Mouse (Mus musculus) ES-E14 (cell line): ENCODE data around the gene Gpr83. TPM values are rescaled to one million over a fixed set of nuclear protein-coding genes. Genes with fewer than 3 reads are reported as not detected.
A peak's percentile ranks its signal among the peaks of the same experiment; 100 is the strongest.

Experiments
- DNase-seq: peaks from one replicate; pipeline ENCODE4 v3.0.0-alpha.2; 2013; ENCODE audit warnings: low read depth, low spot score
- H3K27ac ChIP-seq: 2 replicates; pipeline ENCODE4 v1.5.1; 2012; ENCODE audit warnings: low read depth, mild to moderate bottlenecking, low read length, moderate library complexity, mixed read lengths; ENCODE audit not compliant: poor library complexity, insufficient read depth, severe bottlenecking
- H3K36me3 ChIP-seq: 2 replicates; pipeline ENCODE4 v1.6.1; 2012; ENCODE audit warnings: mild to moderate bottlenecking, low read length, moderate library complexity, mixed read lengths; ENCODE audit not compliant: control insufficient read depth, poor library complexity, insufficient read depth, severe bottlenecking
- H3K4me1 ChIP-seq, 2 experiments: fragments of 150-350 bp in 1 of 2; sonication (generic) in 1 of 2; 2 replicates each; pipeline ENCODE4 v1.6.1; 2012; ENCODE audit warnings: low read length in 2 of 2, mild to moderate bottlenecking in 1 of 2, mixed read lengths in 1 of 2; ENCODE audit not compliant: control insufficient read depth in 2 of 2, insufficient read depth in 2 of 2, poor library complexity in 1 of 2
- H3K4me3 ChIP-seq, 2 experiments: fragments of 150-350 bp in 1 of 2; sonication (generic) in 1 of 2; 2 replicates each; pipeline ENCODE4 v1.5.1; 2012; ENCODE audit warnings: low read length in 2 of 2, low read depth in 1 of 2, mild to moderate bottlenecking in 1 of 2, mixed read lengths in 1 of 2; ENCODE audit not compliant: insufficient read depth in 1 of 2, poor library complexity in 1 of 2, severe bottlenecking in 1 of 2
- H3K9ac ChIP-seq: 2 replicates; pipeline ENCODE4 v1.6.1; 2012; ENCODE audit warnings: low read depth, mild to moderate bottlenecking, low read length, mixed read lengths; ENCODE audit not compliant: poor library complexity, insufficient read depth, severe bottlenecking
- H3K9me3 ChIP-seq: fragments of 150-350 bp; sonication (generic); 2 replicates; pipeline ENCODE4 v1.6.1; 2012; ENCODE audit warnings: low read depth, mild to moderate bottlenecking, low read length; ENCODE audit not compliant: control insufficient read depth, insufficient read depth
- CHD2 ChIP-seq: IDR thresholded peaks from 2 replicates; pipeline ENCODE4 v1.6.1; 2014; ENCODE audit warnings: mild to moderate bottlenecking, low read depth, low read length, inconsistent platforms
- HCFC1 ChIP-seq: IDR thresholded peaks from 2 replicates; pipeline ENCODE4 v1.6.1; 2012; ENCODE audit warnings: low read length, inconsistent platforms, borderline replicate concordance; ENCODE audit not compliant: insufficient read depth
- MAFK ChIP-seq: IDR thresholded peaks from 2 replicates; pipeline ENCODE4 v1.6.1; 2014; ENCODE audit warnings: mild to moderate bottlenecking, low read depth, low read length, inconsistent platforms; ENCODE audit not compliant: insufficient read depth
- ZC3H11A ChIP-seq: IDR thresholded peaks from 2 replicates; pipeline ENCODE4 v1.6.1; 2012; ENCODE audit warnings: low read depth, mild to moderate bottlenecking, inconsistent platforms, low read length, borderline replicate concordance
- ZNF384 ChIP-seq: IDR thresholded peaks from 2 replicates; pipeline ENCODE4 v1.6.1; 2012; ENCODE audit warnings: low read depth, low read length, inconsistent platforms
- in situ Hi-C, 2 experiments: fragments of 600-800 bp; cut with MboI; formaldehyde crosslinking; loops; one replicate each; pipeline ENCODE4 v1.15.1; 2025; ENCODE audit warnings: low sequenced_read_pairs in 2 of 2, inconsistent platforms in 1 of 2; ENCODE audit not compliant: unreplicated experiment in 2 of 2
- total RNA-seq: library from RNA; depleted of rRNA; stranded (reverse); fragments of 300-350 nt; gene quantifications from 2 replicates; pipeline ENCODE4 v1.2.3, GENCODE M21; 2012

Gene Gpr83
- total RNA-seq, 1 experiment: 0.49 TPM

- TF ChIP-seq HCFC1: no peak
- TF ChIP-seq MAFK: no peak
- no peak for TF ChIP-seq ZNF384
- no peak for TF ChIP-seq ZC3H11A
- TF ChIP-seq CHD2: no peak
- in situ Hi-C loops: no loop called here
- Histone ChIP-seq H3K36me3 (no peaks in the 10 kb centered on the region), H3K4me3 (no peak overlapping the region), H3K4me1 (peaks cover 0 to 9% of the 10 kb centered on the region in 2 experiments; a peak in 3 of 4 replicates), H3K9me3 (no peaks in the 10 kb centered on the region), H3K9ac (no peak overlapping the region), H3K27ac (no peak overlapping the region)
- no peak for DNase-seq
Measured at GRCm38 (mm10) chr9:14841878-14842761, 17.9 kb upstream of the Gpr83 start.

GRCm38 (mm10) chr9:14843311-14843857 is 16.6 kb upstream of the Gpr83 start:
- Histone ChIP-seq H3K4me1 (peaks cover 0 to 10% of the 10 kb centered on the region in 2 experiments; a peak in 3 of 4 replicates), H3K4me3 (no peak overlapping the region), H3K9ac (no peak overlapping the region), H3K9me3 (no peaks in the 10 kb centered on the region), H3K36me3 (no peaks in the 10 kb centered on the region), H3K27ac (no peak overlapping the region)
- in situ Hi-C loops: no loop called here
- no peak for DNase-seq
- TF ChIP-seq ZNF384 (no peak), MAFK (no peak), ZC3H11A (no peak), HCFC1 (no peak), CHD2 (no peak)

- Histone ChIP-seq H3K9me3 (no peaks in the 10 kb centered on the region), H3K9ac (no peak overlapping the region), H3K4me1 (peaks cover 0 to 10% of the 10 kb centered on the region in 2 experiments; a peak in 3 of 4 replicates), H3K27ac (no peak overlapping the region), H3K4me3 (no peak overlapping the region), H3K36me3 (no peaks in the 10 kb centered on the region)
- in situ Hi-C loops: no loop called here
- no peak for TF ChIP-seq CHD2
- TF ChIP-seq HCFC1: no peak
- no peak for TF ChIP-seq ZC3H11A
- TF ChIP-seq MAFK: no peak
- no peak for TF ChIP-seq ZNF384
- DNase-seq: no peak
Measured at GRCm38 (mm10) chr9:14843901-14844300, 16.1 kb upstream of the Gpr83 start.

- Histone ChIP-seq H3K4me1 (peaks cover 0 to 8% of the 10 kb centered on the region in 2 experiments; a peak in 3 of 4 replicates), H3K4me3 (no peak overlapping the region), H3K9ac (no peak overlapping the region), H3K36me3 (no peaks in the 10 kb centered on the region), H3K27ac (no peak overlapping the region), H3K9me3 (no peaks in the 10 kb centered on the region)
- TF ChIP-seq HCFC1 (peak; percentile 42; the same call in 1 of the 2 replicates), CHD2 (no peak), ZNF384 (no peak), MAFK (no peak), ZC3H11A (peak; percentile 73; the same call in 1 of the 2 replicates)
- DNase-seq: peak; percentile 70
- in situ Hi-C loops: no loop called here
Measured at GRCm38 (mm10) chr9:14846428-14846827, 13.6 kb upstream of the Gpr83 start.
